Mouse (Mus musculus) forebrain, embryonic 10.5 days (tissue): ENCODE data around the gene Styx. TPM values are rescaled to one million over a fixed set of nuclear protein-coding genes. Genes with fewer than 3 reads are reported as not detected.

Experiments used
- DNase-seq: peaks from one replicate; pipeline ENCODE4 v3.0.0-alpha.2; 2017; ENCODE audit warnings: low spot score; ENCODE audit errors: extremely low spot score
- H3K27ac ChIP-seq: fragments of 300-500 bp; sonication (generic); 2 replicates; pipeline ENCODE4 v1.5.1; 2016; ENCODE audit warnings: mild to moderate bottlenecking
- H3K27me3 ChIP-seq: fragments of 300-500 bp; sonication (generic); 2 replicates; pipeline ENCODE4 v1.6.1; 2016; ENCODE audit warnings: mild to moderate bottlenecking; ENCODE audit not compliant: poor library complexity, severe bottlenecking
- H3K36me3 ChIP-seq: fragments of 300-500 bp; sonication (generic); replicated peaks from 2 replicates; pipeline ENCODE4 v1.6.1; 2016; ENCODE audit warnings: mild to moderate bottlenecking, moderate library complexity
- H3K4me1 ChIP-seq: fragments of 300-500 bp; sonication (generic); 2 replicates; pipeline ENCODE4 v1.6.1; 2016
- H3K4me3 ChIP-seq: fragments of 300-500 bp; sonication (generic); 2 replicates; pipeline ENCODE4 v1.5.1; 2016; ENCODE audit warnings: mild to moderate bottlenecking, moderate library complexity
- H3K9me3 ChIP-seq: fragments of 300-500 bp; sonication (generic); 2 replicates; pipeline ENCODE4 v1.6.1; 2016; ENCODE audit warnings: mild to moderate bottlenecking, moderate library complexity
- WGBS: fragments of 180-500 bp; shearing (Covaris S2); methylation state at CpG from one replicate; pipeline ENCODE4 v1.1.7; 2016; 5-methylcytosine and 5-hydroxymethylcytosine counted together
- polyA plus RNA-seq: library from polyadenylated mRNA; unstranded; fragments of >200 nt; fragmentation: Nextera tagmentation; extraction: Ambion mirVana; gene quantifications from 2 replicates; pipeline ENCODE4 v1.2.1, GENCODE M21; 2016

Styx gene
- polyA plus RNA-seq, 1 experiment from 2014 or later, result 38.2 TPM

- Histone ChIP-seq H3K9me3 (peaks cover 19% of the 10 kb centered on the region), H3K27me3 (no peaks in the 10 kb centered on the region), H3K4me1 (no peaks in the 10 kb centered on the region), H3K27ac (no peak overlapping the region), H3K36me3 (no peaks in the 10 kb centered on the region), H3K4me3 (no peak overlapping the region)
- DNase-seq, result no peak
- 94% methylated on average over 13 of the region's 13 CpGs for WGBS
These were observed 79.4 kb downstream of the Styx start for GRCm38 (mm10) chr14:45430066-45430842.

GRCm38 (mm10) chr14:45432003-45432402 lies 81.1 kb downstream of the Styx start:
- Histone ChIP-seq H3K27me3 (no peaks in the 10 kb centered on the region), H3K9me3 (peaks cover 13% of the 10 kb centered on the region), H3K36me3 (no peaks in the 10 kb centered on the region), H3K4me1 (no peaks in the 10 kb centered on the region), H3K27ac (no peak overlapping the region), H3K4me3 (no peak overlapping the region)
- DNase-seq, result no peak
- WGBS, result 72% methylated on average over 4 of the region's 4 CpGs

GRCm38 (mm10) chr14:45434220-45434619 lies 83.3 kb downstream of the Styx start:
- Histone ChIP-seq H3K27ac (no peak overlapping the region), H3K4me1 (peaks cover 6% of the 10 kb centered on the region), H3K27me3 (no peaks in the 10 kb centered on the region), H3K4me3 (no peak overlapping the region), H3K36me3 (no peaks in the 10 kb centered on the region), H3K9me3 (peaks cover 13% of the 10 kb centered on the region)
- DNase-seq, result no peak
- 75% methylated on average over 6 of the region's 6 CpGs for WGBS

GRCm38 (mm10) chr14:45438250-45438930 lies 87.5 kb downstream of the Styx start:
- Histone ChIP-seq H3K4me1 (peaks cover 10% of the 10 kb centered on the region), H3K27ac (no peak overlapping the region), H3K27me3 (no peaks in the 10 kb centered on the region), H3K36me3 (no peaks in the 10 kb centered on the region), H3K4me3 (no peak overlapping the region), H3K9me3 (no peaks in the 10 kb centered on the region)
- WGBS, result 82% methylated on average over 19 of the region's 19 CpGs
- no peak for DNase-seq

GRCm38 (mm10) chr14:45438931-45439275 lies 88.0 kb downstream of the Styx start:
- Histone ChIP-seq H3K27me3 (no peaks in the 10 kb centered on the region), H3K4me3 (no peak overlapping the region), H3K36me3 (no peaks in the 10 kb centered on the region), H3K27ac (no peak overlapping the region), H3K4me1 (peaks cover 10% of the 10 kb centered on the region), H3K9me3 (no peaks in the 10 kb centered on the region)
- no peak for DNase-seq
- 71% methylated on average over 2 of the region's 2 CpGs for WGBS

GRCm38 (mm10) chr14:45439387-45439786 lies 88.5 kb downstream of the Styx start:
- Histone ChIP-seq H3K27ac (no peak overlapping the region), H3K4me3 (no peak overlapping the region), H3K9me3 (no peaks in the 10 kb centered on the region), H3K27me3 (no peaks in the 10 kb centered on the region), H3K36me3 (no peaks in the 10 kb centered on the region), H3K4me1 (peaks cover 10% of the 10 kb centered on the region)
- DNase-seq, result no peak
- 80% methylated on average over 9 of the region's 9 CpGs for WGBS

GRCm38 (mm10) chr14:45441291-45441690 lies 90.4 kb downstream of the Styx start:
- Histone ChIP-seq H3K36me3 (no peaks in the 10 kb centered on the region), H3K9me3 (no peaks in the 10 kb centered on the region), H3K27me3 (no peaks in the 10 kb centered on the region), H3K4me1 (peaks cover 20% of the 10 kb centered on the region), H3K27ac (no peak overlapping the region), H3K4me3 (no peak overlapping the region)
- DNase-seq, result no peak
- WGBS, result 82% methylated on average over 6 of the region's 6 CpGs

- 82% methylated on average over 12 of the region's 12 CpGs for WGBS
- Histone ChIP-seq H3K4me1 (peaks cover 17% of the 10 kb centered on the region), H3K4me3 (no peak overlapping the region), H3K27ac (no peak overlapping the region), H3K36me3 (no peaks in the 10 kb centered on the region), H3K27me3 (no peaks in the 10 kb centered on the region), H3K9me3 (no peaks in the 10 kb centered on the region)
- no peak for DNase-seq
These were observed 92.1 kb downstream of the Styx start for GRCm38 (mm10) chr14:45442781-45443560.

- H3K27ac ChIP-seq, result no peak overlapping the region
- DNase-seq, result no peak
- peaks cover 10% of the 10 kb centered on the region for H3K4me1 ChIP-seq
- no peaks in the 10 kb centered on the region for H3K36me3 ChIP-seq
- H3K9me3 ChIP-seq, result no peaks in the 10 kb centered on the region
- H3K4me3 ChIP-seq, result no peak overlapping the region
- 53% methylated on average over 7 of the region's 7 CpGs for WGBS
- H3K27me3 ChIP-seq, result no peaks in the 10 kb centered on the region
These were observed 94.0 kb downstream of the Styx start for GRCm38 (mm10) chr14:45444870-45445269.

GRCm38 (mm10) chr14:45445445-45445844 lies 94.6 kb downstream of the Styx start:
- H3K9me3 ChIP-seq, result no peaks in the 10 kb centered on the region
- WGBS, result 66% methylated on average over 12 of the region's 12 CpGs
- peak overlapping the region; percentile 37; the same call in 1 of the 2 replicates for H3K27ac ChIP-seq
- H3K27me3 ChIP-seq, result no peaks in the 10 kb centered on the region
- no peak for DNase-seq
- H3K4me1 ChIP-seq, result peaks cover 10% of the 10 kb centered on the region
- H3K36me3 ChIP-seq, result no peaks in the 10 kb centered on the region
- no peak overlapping the region for H3K4me3 ChIP-seq

- WGBS, result 93% methylated on average over 3 of the region's 3 CpGs
- H3K27me3 ChIP-seq, result no peaks in the 10 kb centered on the region
- no peaks in the 10 kb centered on the region for H3K9me3 ChIP-seq
- no peak overlapping the region for H3K27ac ChIP-seq
- DNase-seq, result no peak
- H3K4me3 ChIP-seq, result no peak overlapping the region
- no peaks in the 10 kb centered on the region for H3K36me3 ChIP-seq
- H3K4me1 ChIP-seq, result peaks cover 20% of the 10 kb centered on the region
These were observed 95.9 kb downstream of the Styx start for GRCm38 (mm10) chr14:45446777-45447176.

GRCm38 (mm10) chr14:45451090-45451489 lies 100.2 kb downstream of the Styx start:
- Histone ChIP-seq H3K4me1 (peaks cover 51% of the 10 kb centered on the region), H3K9me3 (no peaks in the 10 kb centered on the region), H3K27me3 (no peaks in the 10 kb centered on the region), H3K36me3 (no peaks in the 10 kb centered on the region), H3K4me3 (no peak overlapping the region), H3K27ac (peak overlapping the region; percentile 53; the same call in 1 of the 2 replicates)
- 36% methylated on average over 2 of the region's 2 CpGs for WGBS
- no peak for DNase-seq

GRCm38 (mm10) chr14:45452148-45452547 lies 101.3 kb downstream of the Styx start:
- 58% methylated on average over 4 of the region's 4 CpGs for WGBS
- Histone ChIP-seq H3K4me3 (no peak overlapping the region), H3K9me3 (no peaks in the 10 kb centered on the region), H3K4me1 (peaks cover 61% of the 10 kb centered on the region), H3K27ac (peak overlapping the region; percentile 32), H3K36me3 (no peaks in the 10 kb centered on the region), H3K27me3 (no peaks in the 10 kb centered on the region)
- DNase-seq, result no peak
